Mouse (Mus musculus): ENCODE measurements around the gene Eif4e2.
A peak's percentile ranks its signal among the peaks of the same experiment; 100 is the strongest.

The Eif4e2 gene

DNA sequence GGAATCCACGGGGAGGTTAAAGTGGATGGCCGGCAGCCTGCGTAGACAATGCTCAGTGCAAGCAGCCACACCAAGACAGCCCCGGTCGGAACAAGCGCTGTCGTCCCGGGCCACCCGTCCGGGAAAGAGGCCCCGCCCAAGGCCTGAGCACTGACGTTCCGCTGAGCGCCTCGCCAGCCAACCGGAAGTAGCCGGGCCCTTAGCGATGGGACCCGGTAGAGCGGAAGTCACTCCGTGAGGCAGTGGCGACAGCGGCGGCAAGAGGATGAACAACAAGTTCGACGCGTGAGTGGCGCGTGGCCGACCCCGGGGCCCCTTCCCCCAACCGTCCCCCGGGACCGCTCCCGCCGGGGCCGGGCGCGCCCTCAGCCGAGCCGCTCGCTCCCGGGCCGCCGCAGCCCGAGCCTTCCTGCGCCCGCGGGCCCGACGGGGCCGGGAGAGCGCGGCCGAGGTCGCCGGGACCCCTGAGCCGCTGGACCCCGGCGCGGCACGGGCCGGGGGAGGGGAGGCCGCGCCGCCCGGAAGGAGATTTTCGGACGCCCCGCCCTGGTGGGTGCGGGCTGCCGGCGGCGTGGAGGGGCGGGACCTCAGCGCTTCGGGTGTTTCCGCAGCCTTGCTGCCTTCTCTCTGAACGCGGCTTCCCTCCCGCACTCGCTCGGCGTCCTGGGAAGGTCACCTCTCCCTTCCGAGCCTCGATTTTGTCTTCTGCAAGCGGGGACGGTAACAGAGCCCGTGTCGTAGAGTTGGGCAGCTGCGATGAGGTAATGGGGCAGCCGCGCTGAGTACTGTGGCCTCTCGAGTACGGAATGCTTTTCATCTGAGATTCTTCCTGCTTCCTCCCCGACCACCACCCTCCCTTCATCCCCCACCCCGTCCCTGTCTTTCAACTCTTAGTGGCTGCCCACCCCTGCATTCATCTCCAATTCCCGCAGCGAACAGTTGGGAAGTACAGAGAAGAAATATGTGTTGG lies at the start of gene Eif4e2:
TSS of gene Eif4e2 (plus strand) at position 180 of the 970 bp plus-strand sequence.
- DNase-seq = peak; percentile 94

DNA sequence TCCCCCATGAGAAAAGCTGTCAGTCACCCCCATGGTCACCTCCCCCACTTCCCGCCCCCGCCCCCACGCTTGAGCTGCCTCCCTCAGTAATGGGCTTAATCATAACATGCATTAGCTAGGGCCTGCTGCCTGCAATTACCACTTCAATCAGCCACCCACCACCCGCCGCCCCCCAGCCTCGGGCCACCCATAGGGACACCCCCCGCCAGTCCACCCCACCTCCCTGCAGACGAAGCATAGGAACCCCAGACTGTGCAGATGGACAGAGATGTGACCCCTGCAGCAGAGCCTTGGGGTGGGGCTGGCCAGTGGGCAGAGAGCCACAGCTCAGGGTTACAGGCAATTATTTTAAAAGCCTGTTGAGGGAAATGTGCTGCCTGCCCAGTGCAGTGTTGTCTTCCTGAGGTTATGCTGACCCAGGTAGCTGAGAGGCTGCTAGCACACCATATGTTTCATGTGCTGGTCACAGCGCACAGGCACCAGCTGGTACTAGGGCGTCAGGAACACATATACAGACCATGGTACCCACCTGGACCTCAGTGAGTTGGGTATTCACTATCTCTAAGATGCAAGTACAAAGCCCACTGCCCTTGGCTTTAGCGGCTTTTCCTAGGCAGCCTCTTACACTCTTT lies 49.4 kb upstream of the Eif4e2 start:
- DNase-seq = no peak

DNA sequence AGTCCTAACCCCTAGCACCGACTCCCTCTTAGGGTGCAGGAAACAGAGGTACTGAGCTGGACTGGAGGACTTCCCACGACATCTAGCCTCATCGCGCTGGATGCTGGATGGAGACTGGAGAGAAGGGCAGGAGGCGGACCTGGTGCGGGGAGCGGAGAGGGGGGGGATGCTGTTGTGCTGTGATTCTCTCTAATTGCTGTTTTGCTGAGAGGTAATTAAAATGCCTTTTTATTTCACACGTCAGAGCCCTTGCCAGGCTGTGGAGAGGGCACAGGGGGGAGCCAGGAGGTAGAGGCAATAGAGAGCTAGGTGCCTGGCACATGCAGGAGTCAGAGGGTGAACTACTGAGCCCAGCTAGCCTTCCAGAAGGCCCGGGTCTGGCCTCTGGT lies 48.9 kb upstream of the Eif4e2 start:
- no peak for DNase-seq

DNA sequence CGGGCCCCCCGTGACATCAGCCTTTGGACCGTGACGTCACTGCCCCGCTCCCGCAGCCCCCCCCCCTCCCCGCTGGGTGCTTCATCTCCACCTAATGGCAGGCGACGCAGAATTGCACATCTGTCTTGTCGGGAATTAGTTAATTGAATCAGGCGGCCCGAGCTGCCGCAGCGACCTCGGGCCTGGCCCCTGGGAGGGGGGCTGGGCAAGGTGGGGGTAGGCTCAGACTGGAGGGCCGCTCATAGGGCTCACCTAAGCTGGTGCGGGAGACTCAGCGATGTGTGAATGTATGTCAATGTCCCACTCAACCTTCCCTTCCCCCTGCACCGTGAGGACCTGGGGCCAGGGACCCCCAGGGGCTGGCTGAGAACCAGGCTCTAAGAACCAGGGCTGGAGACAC lies 43.3 kb upstream of the Eif4e2 start:
- DNase-seq = no peak

DNA sequence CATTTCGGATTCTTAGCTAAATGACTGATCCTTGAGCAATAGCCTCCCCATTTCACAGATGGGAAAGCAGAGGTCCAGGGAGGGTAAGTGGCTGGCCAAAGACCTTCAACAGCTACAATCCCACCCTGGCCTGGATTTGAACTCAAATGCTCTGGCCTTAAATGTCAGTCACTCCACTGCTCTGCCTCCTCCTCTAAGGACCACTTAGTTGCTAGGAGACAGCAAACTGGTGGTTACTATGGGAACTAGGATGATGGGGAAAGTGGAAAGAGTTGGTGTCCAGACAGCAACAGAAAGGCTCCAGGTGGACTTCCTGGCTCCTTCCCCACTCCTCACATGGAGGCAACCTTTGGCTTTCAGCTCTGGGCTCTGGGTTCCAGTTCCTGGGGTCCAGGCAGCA lies 42.4 kb upstream of the Eif4e2 start:
- DNase-seq = no peak

DNA sequence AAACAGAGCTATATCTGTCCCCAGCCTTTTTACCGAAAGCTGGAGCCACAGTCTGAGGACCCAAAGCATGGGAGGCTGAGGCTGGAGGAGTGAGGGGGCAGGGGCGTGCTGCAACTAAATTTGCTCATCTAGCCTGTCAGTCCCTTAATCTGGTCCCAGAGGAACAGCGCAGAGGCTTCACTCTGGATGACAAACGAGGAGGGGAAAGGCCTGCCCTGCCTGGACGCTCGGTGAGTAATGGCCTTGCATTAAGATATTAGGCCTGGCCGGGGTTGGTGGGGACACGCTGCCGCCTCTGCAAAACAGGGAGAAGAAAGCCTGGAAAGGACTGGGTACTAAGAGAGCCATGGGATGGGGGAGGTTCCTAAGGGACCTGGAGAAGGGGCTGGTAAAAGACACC lies 41.4 kb upstream of the Eif4e2 start:
- DNase-seq = no peak

DNA sequence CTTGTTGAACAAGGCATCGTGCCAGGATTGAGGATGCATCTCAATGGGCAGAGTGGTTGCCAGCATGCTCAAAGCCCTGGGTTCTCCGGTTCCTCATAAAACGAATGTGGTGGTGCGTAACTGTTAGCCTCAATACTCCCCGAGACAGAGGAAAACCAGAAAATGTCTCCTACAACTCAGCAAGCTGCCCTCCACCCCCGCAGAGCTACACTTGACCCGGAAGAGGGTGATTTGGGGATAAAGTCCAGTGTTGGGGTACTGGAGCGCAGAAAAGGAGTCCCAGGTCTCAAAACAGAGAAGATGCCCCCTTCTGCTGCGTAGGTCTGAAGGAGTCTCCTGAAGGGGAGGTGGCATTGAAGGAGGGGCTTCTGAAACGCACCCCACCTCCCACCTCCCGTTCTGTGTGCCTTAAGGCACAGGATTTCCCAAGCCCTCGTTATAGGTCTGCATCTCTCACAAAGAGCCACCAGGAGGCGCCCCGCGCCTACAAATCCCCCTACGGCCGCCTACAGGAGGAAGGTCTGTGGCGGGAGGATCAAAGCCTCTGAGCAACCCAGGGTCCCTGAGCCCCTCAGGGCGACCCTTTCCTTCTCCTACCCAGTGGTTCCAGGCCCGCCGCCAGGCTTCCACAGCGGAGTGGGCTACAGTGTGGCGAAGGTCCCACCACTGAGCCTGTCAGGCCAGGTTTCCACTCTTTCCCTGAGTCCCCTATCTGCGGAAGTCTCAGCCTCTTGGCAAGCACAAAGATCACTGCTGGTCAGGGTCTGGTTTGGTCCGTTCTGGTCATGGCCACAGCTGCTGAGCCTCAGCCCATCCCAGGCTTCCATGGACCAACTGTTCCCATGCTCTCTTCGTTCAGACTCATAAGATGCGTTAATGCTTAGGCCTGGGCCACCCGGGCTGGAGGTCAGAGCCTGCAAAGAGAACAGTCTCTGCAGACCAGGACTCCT lies 39.4 kb upstream of the Eif4e2 start:
- DNase-seq = peak; percentile 81

DNA sequence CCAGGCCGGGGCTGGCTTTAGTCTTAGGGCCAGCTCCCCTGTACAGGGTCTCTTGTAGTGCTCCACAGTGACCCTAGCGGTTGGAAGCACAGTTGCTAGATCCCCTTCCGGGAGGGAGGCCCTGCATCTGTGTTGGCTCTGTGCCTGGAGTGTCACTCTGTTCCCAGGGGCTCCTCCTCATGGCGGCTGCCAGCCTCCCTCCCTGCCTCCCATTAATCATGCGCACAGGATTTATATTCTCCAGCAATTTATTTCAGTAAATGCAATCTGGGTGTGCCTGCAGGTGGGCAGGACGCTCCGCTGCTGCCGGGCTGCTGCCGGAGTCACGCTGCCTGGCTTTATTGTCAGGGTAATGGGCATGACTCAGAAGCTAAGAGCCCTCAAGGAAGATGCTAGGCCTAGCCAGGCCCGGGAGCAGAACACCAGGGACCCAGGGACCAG lies 37.8 kb upstream of the Eif4e2 start:
- no peak for DNase-seq

DNA sequence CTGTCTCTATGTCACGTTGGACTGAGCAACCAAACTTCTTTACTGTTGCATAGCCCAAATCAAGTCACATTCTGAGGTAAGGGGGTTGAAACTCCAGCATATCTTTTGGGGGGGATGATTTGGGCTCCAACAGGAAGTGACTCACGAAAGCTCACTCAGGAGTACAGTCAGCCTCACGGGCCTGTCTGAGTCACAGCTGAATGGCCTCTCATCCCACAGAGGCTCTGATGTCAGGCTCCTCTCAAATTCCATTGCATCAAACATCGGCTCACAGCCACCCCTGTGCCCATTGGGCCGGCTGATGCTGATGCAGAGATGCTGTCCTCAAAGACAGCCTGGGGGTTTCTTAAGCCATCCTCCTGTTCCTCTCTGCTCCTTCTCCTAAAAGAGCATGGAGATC lies 32.8 kb upstream of the Eif4e2 start:
- no peak for DNase-seq

DNA sequence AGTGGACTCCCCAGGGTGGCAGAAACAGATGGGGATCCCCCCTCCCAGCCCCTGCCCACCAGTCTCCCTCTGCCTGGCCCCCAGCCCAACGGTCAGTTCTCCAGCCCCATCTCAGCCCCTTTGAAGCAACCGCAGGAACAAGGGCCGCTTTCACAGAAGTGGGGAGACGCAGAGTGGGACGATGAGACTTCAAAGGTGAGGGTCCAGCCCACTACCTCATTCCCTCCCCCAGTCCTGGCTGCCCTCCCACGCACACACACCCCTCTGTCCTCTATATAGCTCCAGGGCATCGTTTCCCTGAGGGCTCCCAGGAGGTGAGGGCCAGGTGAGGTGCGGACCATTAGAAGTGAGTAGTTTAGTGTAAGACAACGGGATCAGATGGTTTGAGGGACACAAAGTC lies 30.7 kb upstream of the Eif4e2 start, which contains the start of gene Prss56:
TSS of gene Prss56 (plus strand) at position 301 of the 400 bp plus-strand sequence.
- no peak for DNase-seq

DNA sequence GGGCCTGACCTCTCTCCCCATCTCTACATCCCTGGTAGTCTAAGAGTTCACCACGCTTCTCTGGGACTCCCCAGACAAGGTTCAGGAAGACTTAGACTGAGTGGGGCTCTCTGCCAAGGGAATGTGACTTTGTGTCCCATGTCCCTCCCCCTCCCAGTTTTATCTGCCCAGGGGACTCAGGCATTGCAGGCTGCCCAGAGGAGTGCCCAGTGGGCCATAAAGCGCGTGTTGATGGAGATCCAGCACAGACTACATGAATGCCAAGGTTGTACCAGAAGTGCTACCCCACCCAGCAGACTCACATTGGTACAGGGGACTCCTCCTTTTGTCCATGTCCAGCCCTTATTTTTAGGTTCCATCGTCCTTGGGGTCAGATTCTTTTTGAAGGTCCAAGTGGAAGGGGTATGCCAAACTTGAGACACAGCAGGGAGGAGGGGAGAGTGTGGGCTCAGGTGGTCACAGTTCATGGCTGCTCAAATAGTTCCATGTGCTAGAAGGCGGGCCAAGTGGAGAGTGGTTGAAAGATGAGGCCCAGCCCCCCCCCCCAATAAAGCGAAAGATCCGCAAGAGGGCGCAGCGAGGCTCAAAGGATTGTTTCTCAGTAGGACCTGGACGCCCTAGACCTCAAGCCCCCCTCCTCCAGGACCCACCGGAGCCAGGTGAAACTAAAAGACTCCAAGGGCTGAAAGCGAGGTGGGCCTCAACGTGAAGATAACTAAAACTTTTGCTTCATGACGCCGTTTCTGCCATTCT lies 29.5 kb upstream of the Eif4e2 start:
- peak; percentile 47 for DNase-seq

DNA sequence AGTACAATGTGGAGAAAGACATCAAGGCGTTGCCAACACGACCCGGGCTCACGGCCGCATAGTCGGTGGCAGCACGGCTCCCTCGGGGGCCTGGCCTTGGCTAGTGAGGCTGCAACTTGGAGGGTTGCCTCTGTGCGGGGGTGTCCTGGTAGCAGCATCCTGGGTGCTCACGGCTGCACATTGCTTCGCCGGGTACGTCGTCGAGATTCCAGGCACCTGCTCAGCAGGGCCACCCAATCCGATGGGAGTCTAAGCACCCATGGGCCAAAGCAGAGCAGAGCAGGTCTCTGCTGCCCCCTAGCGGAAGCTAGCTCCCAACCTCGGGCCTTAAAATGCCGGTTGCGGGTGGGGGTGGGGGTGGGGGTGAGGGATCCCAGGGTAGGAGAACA lies 29.0 kb upstream of the Eif4e2 start:
- DNase-seq = peak; percentile 87

DNA sequence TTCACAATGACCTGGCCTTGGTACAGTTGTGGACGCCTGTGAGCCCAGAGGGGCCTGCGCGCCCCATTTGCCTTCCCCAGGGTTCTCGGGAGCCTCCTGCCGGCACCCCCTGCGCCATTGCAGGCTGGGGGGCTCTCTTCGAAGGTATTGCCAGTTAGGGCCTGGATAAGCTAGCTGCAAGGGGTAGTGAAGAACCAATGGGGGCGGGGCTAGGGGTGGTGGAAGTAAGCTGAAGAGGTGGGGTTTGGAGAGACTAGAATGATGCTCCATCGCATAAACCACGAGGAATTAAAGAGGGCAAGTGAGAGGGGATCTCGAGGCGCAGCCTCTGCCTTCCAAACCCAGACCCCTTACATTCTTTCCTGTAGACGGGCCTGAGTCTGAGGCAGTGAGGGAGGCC lies 28.2 kb upstream of the Eif4e2 start:
- peak; percentile 43 for DNase-seq

DNA sequence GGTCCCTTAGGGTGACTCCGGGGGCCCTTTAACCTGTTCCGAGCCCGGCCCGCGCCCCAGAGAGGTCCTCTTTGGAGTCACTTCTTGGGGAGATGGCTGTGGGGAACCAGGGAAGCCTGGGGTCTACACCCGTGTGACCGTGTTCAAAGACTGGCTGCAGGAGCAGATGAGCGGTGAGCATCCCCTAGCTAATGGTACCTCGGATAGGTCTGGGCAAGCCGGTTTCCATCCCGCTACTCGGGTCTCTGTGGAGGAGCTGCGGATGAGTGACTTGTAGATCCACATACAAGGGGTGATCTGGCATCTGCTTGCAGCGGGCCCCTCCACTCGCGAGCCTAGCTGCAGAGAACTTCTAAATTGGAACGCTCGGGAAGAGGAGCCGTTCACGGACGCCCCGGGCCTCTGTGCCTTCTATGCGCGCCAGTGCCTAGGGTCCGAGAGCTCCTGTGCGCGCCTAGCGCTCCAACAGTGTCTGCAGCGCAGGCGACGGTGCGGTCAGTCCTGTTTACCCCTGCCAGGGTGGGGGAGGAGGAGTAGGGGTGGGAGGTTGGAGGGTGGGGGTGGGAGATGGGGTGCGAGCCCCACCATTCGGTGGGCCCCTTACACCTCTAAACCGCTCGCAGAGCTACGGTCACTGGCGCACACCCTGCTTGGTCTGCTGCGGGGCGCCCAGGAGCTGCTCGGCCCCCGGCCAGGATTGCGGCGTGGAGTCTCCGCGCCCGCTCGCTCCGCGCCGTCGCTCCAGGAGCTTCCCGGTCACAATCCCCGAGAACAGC lies 27.3 kb upstream of the Eif4e2 start:
- DNase-seq = peak; percentile 31

DNA sequence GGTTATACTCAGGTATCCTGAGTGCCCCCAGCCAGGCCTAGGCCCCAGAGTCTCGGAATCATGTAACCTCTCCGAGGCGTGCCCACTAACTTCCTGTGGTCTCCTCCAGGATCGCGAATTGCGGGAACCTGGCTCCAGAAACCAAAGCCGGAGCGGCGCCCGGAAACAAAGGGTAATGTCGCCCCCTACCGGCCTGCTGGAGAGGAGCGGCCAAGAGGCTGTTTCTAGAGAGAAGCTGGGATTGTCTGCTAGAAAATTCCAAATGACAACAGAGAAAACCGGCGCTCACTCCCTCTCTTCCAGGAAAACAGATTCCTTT lies 26.7 kb upstream of the Eif4e2 start:
- DNase-seq = peak; percentile 82

DNA sequence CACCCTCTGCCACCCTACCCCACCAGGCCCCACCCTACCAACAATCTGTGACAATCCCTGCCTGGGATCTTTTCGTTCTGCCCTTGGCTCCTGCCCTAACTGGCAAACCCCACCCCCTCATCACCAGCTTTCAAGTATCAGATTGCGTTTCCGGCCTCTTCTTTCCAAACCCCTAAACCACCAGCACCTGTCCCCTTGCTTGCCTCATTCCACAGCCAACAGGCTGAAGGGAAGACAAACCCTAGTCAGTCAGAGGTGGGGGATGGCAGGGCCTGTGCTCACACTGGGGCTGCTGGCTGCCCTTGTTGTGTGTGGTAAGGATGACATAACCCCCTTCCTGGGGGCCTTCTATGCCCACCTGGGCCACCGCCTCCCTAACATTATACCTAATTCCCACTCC lies 23.3 kb upstream of the Eif4e2 start, which contains the start of gene Chrnd:
TSS of gene Chrnd (plus strand) at position 179 of the 400 bp plus-strand sequence.
- DNase-seq = no peak

DNA sequence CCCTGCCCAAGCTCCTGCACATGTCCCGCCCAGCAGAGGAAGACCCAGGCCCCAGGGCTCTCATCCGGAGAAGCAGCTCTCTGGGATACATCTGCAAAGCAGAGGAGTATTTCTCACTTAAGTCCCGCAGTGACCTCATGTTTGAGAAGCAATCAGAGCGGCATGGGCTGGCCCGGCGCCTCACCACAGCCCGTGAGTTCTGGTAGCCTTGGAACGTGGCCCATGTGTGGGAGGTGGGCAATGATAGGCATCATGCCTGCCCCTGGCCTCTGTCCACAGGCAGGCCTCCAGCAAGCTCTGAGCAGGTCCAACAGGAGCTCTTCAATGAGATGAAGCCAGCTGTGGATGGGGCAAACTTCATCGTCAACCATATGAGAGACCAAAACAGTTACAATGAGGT lies 16.4 kb upstream of the Eif4e2 start:
- no peak for DNase-seq

DNA sequence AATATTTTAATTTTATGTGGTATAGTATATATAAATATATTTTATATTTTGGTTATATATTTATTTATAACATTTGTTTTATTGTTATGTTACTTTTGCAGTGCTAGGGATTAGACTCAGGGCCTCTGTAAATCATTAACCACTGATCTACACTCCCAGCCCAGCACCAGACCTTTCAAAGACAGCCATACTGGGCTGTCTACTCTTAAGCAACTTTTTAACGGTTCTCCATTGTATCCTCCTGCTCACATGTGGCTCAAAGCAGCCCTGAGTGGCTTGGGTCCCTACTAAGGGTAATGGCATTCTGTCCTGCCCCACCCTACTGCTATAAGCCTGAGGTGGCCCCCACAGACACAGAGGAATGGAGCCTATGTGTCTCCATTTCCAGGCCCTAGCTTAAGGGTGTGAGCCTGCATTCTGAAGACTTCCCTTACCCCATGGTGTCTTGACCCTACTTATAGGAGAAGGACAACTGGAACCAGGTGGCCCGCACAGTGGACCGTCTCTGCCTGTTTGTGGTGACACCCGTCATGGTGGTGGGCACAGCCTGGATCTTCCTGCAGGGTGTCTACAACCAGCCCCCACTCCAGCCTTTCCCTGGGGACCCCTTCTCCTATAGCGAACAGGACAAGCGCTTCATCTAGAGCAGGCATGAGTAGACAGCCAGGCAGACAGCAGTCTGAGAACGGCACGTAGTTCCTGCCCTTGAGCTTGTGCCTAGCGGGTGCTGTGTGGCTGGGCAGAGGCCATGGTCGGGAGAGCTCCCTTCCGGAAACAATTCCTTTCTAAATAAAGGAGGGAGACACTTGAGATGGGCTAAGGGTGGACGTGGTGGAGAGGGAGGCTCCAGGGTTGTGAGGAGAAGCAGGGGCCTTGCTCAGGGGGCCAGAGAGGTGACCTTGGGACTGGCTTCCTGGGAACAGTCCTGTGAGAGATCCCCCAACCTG lies 15.3 kb upstream of the Eif4e2 start:
- DNase-seq = no peak

DNA sequence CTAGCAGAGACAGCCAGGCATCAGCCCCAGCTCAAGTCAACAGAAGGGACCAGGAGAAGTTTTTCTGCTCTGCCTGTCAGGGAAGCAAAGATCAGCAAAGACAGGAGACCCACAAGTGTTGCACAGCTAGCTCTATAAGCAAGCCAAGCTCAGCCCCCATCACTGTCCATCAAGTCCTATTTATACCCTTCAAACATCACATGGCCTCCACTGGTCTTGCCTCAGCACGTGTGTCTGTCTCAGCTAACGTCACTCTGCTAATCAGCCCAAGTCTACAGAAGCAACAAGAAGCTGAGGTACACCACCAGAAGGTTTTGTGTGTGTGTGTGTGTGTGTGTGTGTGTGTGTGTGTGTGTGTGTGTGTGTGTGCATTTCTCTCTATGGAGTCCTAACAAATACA lies 12.9 kb upstream of the Eif4e2 start:
- DNase-seq = no peak

DNA sequence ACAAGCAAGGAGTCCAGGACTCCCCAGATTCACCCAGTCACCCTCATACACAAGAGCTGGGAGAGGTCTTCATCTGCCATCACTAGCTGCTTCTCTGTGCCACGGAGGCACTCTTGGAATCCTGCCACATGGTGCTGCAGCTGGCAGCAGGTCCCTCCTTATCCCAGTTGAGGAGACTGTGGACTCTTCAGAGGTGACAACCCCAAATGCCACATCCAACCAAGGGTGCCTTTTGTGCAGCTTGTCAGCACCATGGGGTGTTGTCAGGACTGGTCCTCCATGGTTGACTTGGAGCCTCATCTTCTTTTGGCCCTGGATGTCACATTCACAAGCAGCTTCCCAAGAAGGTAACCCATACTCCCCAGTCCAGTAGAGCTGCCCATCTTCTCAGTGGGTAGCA lies 11.9 kb upstream of the Eif4e2 start:
- no peak for DNase-seq

Data from thymus, postnatal 4 days (tissue).